Mouse (Mus musculus): Measurements from ENCODE around the gene Tppp3.

GRCm38 (mm10) chr8:105475254-105475653, 3.9 kb upstream of the Tppp3 start:
- TF ChIP-seq CTCF (IDR thresholded peaks at IDR 0.05; ENCODE audit: control insufficient read depth, insufficient read depth, insufficient replicate concordance, low read depth, low read length) (no peak), POLR2A (IDR thresholded peaks at IDR 0.05; ENCODE audit: control insufficient read depth, low read depth, low read length) (no peak)

All from testis, adult 2 months (tissue).